Mouse (Mus musculus) testis, adult 2 months (tissue): ENCODE measurements around the gene Gm20683.

Experiments
- CTCF ChIP-seq: fragments of 200-500 bp; IDR thresholded peaks from 2 replicates; pipeline ENCODE4 v1.5.1; 2012; ENCODE audit warnings: low read depth, mild to moderate bottlenecking, inconsistent platforms, low read length, moderate library complexity; ENCODE audit not compliant: control insufficient read depth, insufficient read depth, insufficient replicate concordance
- POLR2A ChIP-seq: fragments of 200-500 bp; IDR thresholded peaks from 2 replicates; pipeline ENCODE4 v1.6.1; 2012; ENCODE audit warnings: low read depth, mild to moderate bottlenecking, inconsistent platforms, low read length, moderate library complexity; ENCODE audit not compliant: control insufficient read depth

GRCm38 (mm10) chr17:25791843-25792527 lies 49.6 kb downstream of the Gm20683 start:
- no peak for TF ChIP-seq CTCF
- TF ChIP-seq POLR2A, result peak; percentile 58
